Mouse (Mus musculus): ENCODE results near the gene Pitpna.

DNA sequence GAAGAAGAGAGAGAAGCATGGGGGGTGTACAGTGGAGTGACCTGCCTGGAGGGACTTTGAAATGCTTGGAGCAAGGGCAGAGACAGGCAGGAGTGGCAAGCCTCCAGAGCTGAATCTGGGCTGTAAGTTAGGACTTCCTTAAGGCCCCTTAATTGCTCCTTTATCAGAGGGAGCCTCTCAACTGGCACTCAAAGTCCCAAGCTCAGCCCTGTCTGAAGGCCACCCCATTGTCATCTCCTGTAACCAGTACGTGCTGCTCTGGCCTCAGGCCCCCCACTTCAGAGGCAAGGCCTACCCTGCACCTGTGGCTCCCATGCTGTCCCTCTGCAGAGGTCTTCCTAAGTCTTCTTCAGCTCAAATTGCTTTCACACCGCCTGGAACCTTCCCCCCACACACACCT is 4.4 kb upstream of the Pitpna start:
- TF ChIP-seq EP300 (IDR thresholded peaks at IDR 0.05) = no peak
- no peak for TF ChIP-seq CTCF (IDR thresholded peaks at IDR 0.05)
